8 mouse cellular contexts compared by ENCODE assay signal in genomic region chr2:91444286-91444892, GRCm38 (mm10). TPM values are rescaled to one million over a fixed set of nuclear protein-coding genes. Genes with fewer than 3 reads are reported as not detected.
DNase-seq lines count a peak whose midpoint lies in the region; ATAC-seq and TF ChIP-seq lines count a peak whose summit lies in the region.

Gene 1110051M20Rik (minus strand): TSS chr2:91444704.

- TF ChIP-seq POLR2A in bone marrow macrophage, adult 2 months (IDR thresholded peaks at IDR 0.05; ENCODE audit: borderline replicate concordance, low read depth, low read length): no peak

- H3K36me3 ChIP-seq in embryonic facial prominence, embryonic 15.5 days: no peaks in the 10 kb centered on the region
- no peaks in the 10 kb centered on the region for H3K36me3 ChIP-seq in limb, embryonic 13.5 days
- no peaks in the 10 kb centered on the region for H3K36me3 ChIP-seq in midbrain, embryonic 15.5 days (replicated peaks)

- peak; percentile 89 to 90 for DNase-seq in B cell, adult 2 months
- peak; percentile 83 for DNase-seq in heart, adult 8-10 months (ENCODE audit: low spot score)
- peak; percentile 87 to 90 for DNase-seq in kidney, adult 8-10 months
- DNase-seq in spleen, adult 18-20 months: peak; percentile 60 to 71

- TF ChIP-seq CTCF in bone marrow macrophage, adult 2 months (IDR thresholded peaks at IDR 0.05; ENCODE audit: low read depth, low read length): no peak

- H3K27me3 ChIP-seq in embryonic facial prominence, embryonic 15.5 days: no peaks in the 10 kb centered on the region
- no peaks in the 10 kb centered on the region for H3K27me3 ChIP-seq in limb, embryonic 13.5 days
- H3K27me3 ChIP-seq in midbrain, embryonic 15.5 days (replicated peaks): no peaks in the 10 kb centered on the region

- H3K4me1 ChIP-seq in bone marrow macrophage, adult 2 months (ENCODE audit: control insufficient read depth, insufficient read depth, low read length): peaks cover 11% of the 10 kb centered on the region
- H3K4me1 ChIP-seq in embryonic facial prominence, embryonic 15.5 days: peaks cover 8% of the 10 kb centered on the region; the same call in 1 of the 2 replicates
- H3K4me1 ChIP-seq in limb, embryonic 13.5 days: peaks cover 4% of the 10 kb centered on the region; the same call in 1 of the 2 replicates
- peaks cover 17% of the 10 kb centered on the region for H3K4me1 ChIP-seq in midbrain, embryonic 15.5 days

- no peak within 1 kb of the TSS for H3K27ac ChIP-seq in bone marrow macrophage, adult 2 months (ENCODE audit: insufficient read depth, low read depth, low read length)
- peak within 1 kb of the TSS; percentile 23; the same call in 1 of the 2 replicates for H3K27ac ChIP-seq in embryonic facial prominence, embryonic 15.5 days (replicated peaks)
- peak within 1 kb of the TSS; percentile 48; the same call in 1 of the 2 replicates for H3K27ac ChIP-seq in limb, embryonic 13.5 days
- H3K27ac ChIP-seq in midbrain, embryonic 15.5 days: peak within 1 kb of the TSS; percentile 84

- peak; percentile 89 for ATAC-seq in embryonic facial prominence, embryonic 15.5 days (ENCODE audit: insufficient number of reproducible peaks, low FRiP score, low TSS enrichment, low read depth)
- peak; percentile 94 for ATAC-seq in limb, embryonic 13.5 days (ENCODE audit: low FRiP score, low read depth)
- ATAC-seq in midbrain, embryonic 15.5 days (replicated peaks): peak; percentile 98

- WGBS in embryonic facial prominence, embryonic 15.5 days: 1% methylated on average over 19 of the region's 19 CpGs
- under 1% methylated on average over 19 of the region's 19 CpGs for WGBS in limb, embryonic 13.5 days
- 1% methylated on average over 19 of the region's 19 CpGs for WGBS in midbrain, embryonic 15.5 days

- H3K9me3 ChIP-seq in embryonic facial prominence, embryonic 15.5 days (replicated peaks): no peaks in the 10 kb centered on the region
- no peaks in the 10 kb centered on the region for H3K9me3 ChIP-seq in limb, embryonic 13.5 days
- no peaks in the 10 kb centered on the region for H3K9me3 ChIP-seq in midbrain, embryonic 15.5 days

- peak within 1 kb of the TSS; percentile 47; the same call in 1 of the 2 replicates for H3K9ac ChIP-seq in embryonic facial prominence, embryonic 15.5 days
- H3K9ac ChIP-seq in limb, embryonic 13.5 days: peak within 1 kb of the TSS; percentile 67
- H3K9ac ChIP-seq in midbrain, embryonic 15.5 days: peak within 1 kb of the TSS; percentile 73

- peak within 1 kb of the TSS; percentile 85 for H3K4me3 ChIP-seq in bone marrow macrophage, adult 2 months (ENCODE audit: insufficient read depth, low read length)
- peak within 1 kb of the TSS; percentile 77 for H3K4me3 ChIP-seq in embryonic facial prominence, embryonic 15.5 days (replicated peaks)
- H3K4me3 ChIP-seq in limb, embryonic 13.5 days: peak within 1 kb of the TSS; percentile 68
- peak within 1 kb of the TSS; percentile 81 for H3K4me3 ChIP-seq in midbrain, embryonic 15.5 days

- peak within 1 kb of the TSS; percentile 65 for H3K4me2 ChIP-seq in embryonic facial prominence, embryonic 15.5 days (replicated peaks)
- H3K4me2 ChIP-seq in limb, embryonic 13.5 days (replicated peaks): peak within 1 kb of the TSS; percentile 72
- peak within 1 kb of the TSS; percentile 64 for H3K4me2 ChIP-seq in midbrain, embryonic 15.5 days

RNA-seq across cellular contexts. Expression of gene 1110051M20Rik, which starts in this region (rescaled TPM):
- 8.1 and 14.2 TPM in 2 replicates for polyA plus RNA-seq in bone marrow macrophage, adult 2 months (2012; ENCODE audit: insufficient read depth, insufficient read length, missing spikeins)
- 61.0 and 68.0 TPM in 2 replicates for polyA plus RNA-seq in embryonic facial prominence, embryonic 15.5 days (2015; fragmentation: Nextera tagmentation; extraction: Ambion mirVana)
- total RNA-seq in heart, adult 8-10 months (2022): 10 to 100 TPM in 3 of 4 experiments, 1 to 10 TPM in 1; 9.1 to 14.9 (median 13.8) TPM
- 77.2 and 79.4 TPM in 2 replicates for polyA plus RNA-seq in limb, embryonic 13.5 days (2015; fragmentation: Nextera tagmentation; extraction: Ambion mirVana)
- polyA plus RNA-seq in midbrain, embryonic 15.5 days (2015; fragmentation: Nextera tagmentation; extraction: Ambion mirVana): 179 TPM in 2 replicates
